In genomic region chr3:87162380-87162779, GRCm38 (mm10) we compare ENCODE assay signal across 26 mouse cellular contexts. TPM values are rescaled to one million over a fixed set of nuclear protein-coding genes. Genes with fewer than 3 reads are reported as not detected.
DNase-seq lines count a peak whose midpoint lies in the region; ATAC-seq and TF ChIP-seq lines count a peak whose summit lies in the region.
"Had no signal": no experiment of that assay in that cellular context is flagged by ENCODE, and none has a peak within 500 bp of the region (broad histone marks: within the 10 kb centered on the region; RNA-seq: fewer than 3 reads in every experiment).

No protein-coding gene starts in this region.

- peaks cover 98% of the 10 kb centered on the region for H3K4me1 ChIP-seq in heart, embryonic 13.5 days
- H3K4me1 ChIP-seq in limb, embryonic 11.5 days (ENCODE audit: control insufficient read depth, insufficient read depth, low read length), result peaks cover 59% of the 10 kb centered on the region
- H3K4me1 ChIP-seq in limb, embryonic 10.5 days, result peaks cover 95% of the 10 kb centered on the region
- H3K4me1 ChIP-seq in lung, adult 2 months (ENCODE audit: control insufficient read depth, insufficient read depth, low read length), result no peaks in the 10 kb centered on the region; the same call in 1 of the 2 replicates

- H3K36me3 ChIP-seq in heart, embryonic 13.5 days, result peaks cover 28% of the 10 kb centered on the region
- H3K36me3 ChIP-seq in limb, embryonic 11.5 days (ENCODE audit: control insufficient read depth, insufficient read depth, low read length), result no peaks in the 10 kb centered on the region
- peaks cover 57% of the 10 kb centered on the region for H3K36me3 ChIP-seq in limb, embryonic 10.5 days
- H3K36me3 ChIP-seq: forebrain, embryonic 12.5 days; neural tube, embryonic 15.5 days had no signal

- H3K27me3 ChIP-seq in heart, embryonic 13.5 days (replicated peaks), result no peaks in the 10 kb centered on the region
- H3K27me3 ChIP-seq in limb, embryonic 11.5 days (ENCODE audit: control insufficient read depth, insufficient read depth, low read length), result no peaks in the 10 kb centered on the region
- no peaks in the 10 kb centered on the region for H3K27me3 ChIP-seq in limb, embryonic 10.5 days (ENCODE audit: low read depth, poor library complexity, severe bottlenecking)
- H3K27me3 ChIP-seq: forebrain, embryonic 12.5 days; kidney, embryonic 15.5 days; neural tube, embryonic 15.5 days; Patski; stomach, embryonic 15.5 days had no signal

- WGBS in heart, embryonic 13.5 days, result 64% methylated on average over 5 of the region's 5 CpGs
- 89% methylated on average over 5 of the region's 5 CpGs for WGBS in limb, embryonic 11.5 days
- 90% methylated on average over 5 of the region's 5 CpGs for WGBS in limb, embryonic 10.5 days
- WGBS in lung, adult 2 months, result 70% methylated on average over 5 of the region's 5 CpGs

- H3K27ac ChIP-seq in heart, embryonic 13.5 days (replicated peaks), result 0 out of 2 replicates have a peak overlapping the region, but pooled peaks have one; percentile 13
- H3K27ac ChIP-seq in limb, embryonic 11.5 days (replicated peaks; ENCODE audit: low read depth, low read length), result no peak overlapping the region; the same call in 1 of the 2 replicates
- H3K27ac ChIP-seq in limb, embryonic 10.5 days, result no peak overlapping the region
- H3K27ac ChIP-seq: kidney, embryonic 15.5 days; macrophage; midbrain, embryonic 10.5 days; stomach, embryonic 15.5 days had no signal

- H3K4me3 ChIP-seq in heart, embryonic 13.5 days, result no peak overlapping the region
- H3K4me3 ChIP-seq in limb, embryonic 11.5 days (ENCODE audit: low read depth, low read length), result no peak overlapping the region
- no peak overlapping the region for H3K4me3 ChIP-seq in limb, embryonic 10.5 days
- no peak overlapping the region for H3K4me3 ChIP-seq in lung, adult 2 months (replicated peaks; ENCODE audit: extremely low read depth, low read depth, low read length)
- H3K4me3 ChIP-seq: forebrain, embryonic 12.5 days; kidney, embryonic 15.5 days; midbrain, embryonic 10.5 days; myocyte; neural tube, embryonic 15.5 days; stomach, embryonic 15.5 days had no signal

- peak; percentile 4 for DNase-seq in gastrocnemius, postnatal 10 days
- DNase-seq in gastrocnemius, postnatal 36 days, result no peak
- DNase-seq in heart, postnatal 25 days (ENCODE audit: low spot score), result no peak
- peak; percentile 14 for DNase-seq in limb, embryonic 11.5 days (ENCODE audit: low spot score)
- no peak for DNase-seq in limb, embryonic 10.5 days (ENCODE audit: low spot score)
- no peak for DNase-seq in lung, adult 2 months
- DNase-seq: cerebellum, adult 11 months; cerebellum, adult 9-11 months; kidney, postnatal 4 days; layer of hippocampus, adult 9-11 months; right cerebral cortex, adult 18-20 months; right cerebral cortex, postnatal 4 days; thymus, postnatal 25 days had no signal

- TF ChIP-seq CTCF in lung, adult 2 months (IDR thresholded peaks at IDR 0.05; ENCODE audit: insufficient read depth, low read length), result no peak

- no peak for ATAC-seq in heart, embryonic 13.5 days (ENCODE audit: extremely low read depth, insufficient number of reproducible peaks, low FRiP score, low TSS enrichment)
- no peak for ATAC-seq in limb, embryonic 11.5 days (ENCODE audit: insufficient number of reproducible peaks, low FRiP score, low TSS enrichment, low read depth)
- ATAC-seq: intestine, postnatal 0 days; lung, postnatal 0 days; midbrain, embryonic 16.5 days; Patski had no signal

- no peaks in the 10 kb centered on the region for H3K9me3 ChIP-seq in heart, embryonic 13.5 days
- H3K9me3 ChIP-seq in limb, embryonic 11.5 days (ENCODE audit: control insufficient read depth, low read length), result no peaks in the 10 kb centered on the region
- no peaks in the 10 kb centered on the region for H3K9me3 ChIP-seq in limb, embryonic 10.5 days (replicated peaks)
- H3K9me3 ChIP-seq: forebrain, embryonic 12.5 days; kidney, embryonic 15.5 days; midbrain, embryonic 10.5 days; neural tube, embryonic 15.5 days; stomach, embryonic 15.5 days had no signal

- TF ChIP-seq POLR2A in lung, adult 2 months (IDR thresholded peaks at IDR 0.05; ENCODE audit: borderline replicate concordance, extremely low read depth, low read depth, low read length), result no peak

- no peak overlapping the region for H3K4me2 ChIP-seq in heart, embryonic 13.5 days
- no peak overlapping the region for H3K4me2 ChIP-seq in limb, embryonic 11.5 days (ENCODE audit: low read depth, severe bottlenecking)
- H3K4me2 ChIP-seq: forebrain, embryonic 12.5 days; hindbrain, embryonic 14.5 days; kidney, embryonic 15.5 days; neural tube, embryonic 15.5 days; stomach, embryonic 15.5 days had no signal

- H3K9ac ChIP-seq in heart, embryonic 13.5 days, result no peak overlapping the region
- no peak overlapping the region for H3K9ac ChIP-seq in limb, embryonic 11.5 days (ENCODE audit: low read length)
- H3K9ac ChIP-seq: forebrain, embryonic 12.5 days; hindbrain, embryonic 14.5 days; kidney, embryonic 15.5 days; neural tube, embryonic 15.5 days; stomach, embryonic 15.5 days had no signal

- intact Hi-C loops in gastrocnemius, postnatal 36 days (cut with DNase I), result no loop called here
- intact Hi-C loops in heart, postnatal 25 days (cut with DNase I), result no loop called here

RNA-seq across cellular contexts. Expression of gene Kirrel, which starts 12.2 kb away (rescaled TPM):
- 10 to 100 TPM; 13.7 to 19.0 TPM for total RNA-seq in gastrocnemius, postnatal 10 days (2021)
- 1 to 10 TPM; 4.3 to 4.4 TPM for total RNA-seq in gastrocnemius, postnatal 36 days (2021)
- polyA plus RNA-seq in heart, embryonic 13.5 days (2015; fragmentation: Nextera tagmentation; extraction: Ambion mirVana), result 14.7 and 15.4 TPM in 2 replicates
- total RNA-seq in heart, postnatal 25 days (2021), result 1 to 10 TPM; 7.1 to 8.4 TPM
- polyA plus RNA-seq in limb, embryonic 11.5 days (2014; fragmentation: Nextera tagmentation; extraction: Ambion mirVana), result 12.8 and 13.6 TPM in 2 replicates
- 17.4 and 19.0 TPM in 2 replicates for polyA plus RNA-seq in limb, embryonic 10.5 days (2016; fragmentation: Nextera tagmentation; extraction: Ambion mirVana)
- 10.5 and 14.4 TPM in 2 replicates for polyA plus RNA-seq in lung, adult 2 months (2012; rRNA removed)
- polyA plus RNA-seq: macrophage had no signal

Comparison
In these comparisons a context has a peak if more than half of its experiments do, and no peak if none do; other contexts are left out.
1. DNase-seq: peak in gastrocnemius, postnatal 10 days (single experiment) and limb, embryonic 11.5 days (single experiment); none in gastrocnemius, postnatal 36 days (0 of 2), heart, postnatal 25 days (single experiment), limb, embryonic 10.5 days (single experiment) and lung, adult 2 months (single experiment).